ENCODE assay signal across 6 mouse cellular contexts in genomic region chr13:74597022-74597421, GRCm38 (mm10). TPM values are rescaled to one million over a fixed set of nuclear protein-coding genes. Genes with fewer than 3 reads are reported as not detected.
DNase-seq lines count a peak whose midpoint lies in the region; ATAC-seq and TF ChIP-seq lines count a peak whose summit lies in the region.
"Not testable (repeated sequence)": the region's sequence is repeated elsewhere in the genome, so short reads cannot be mapped to it uniquely, and the experiment has no call there.

No protein-coding gene starts in this region.

- not testable (repeated sequence) for H3K9me3 ChIP-seq in MEL (replicated peaks; ENCODE audit: insufficient read depth, low read length)

- DNase-seq in 416B (ENCODE audit: low read depth) (peak; percentile 44), MEL (ENCODE audit: low read depth, low spot score) (peak; percentile 75)

- TF ChIP-seq RAD21 in MEL (IDR thresholded peaks at IDR 0.05; ENCODE audit: low read depth, low read length): not testable (repeated sequence)

- H3K36me3 ChIP-seq in MEL (ENCODE audit: control insufficient read depth in 1 of 2, insufficient read depth in 2 of 2, low read length in 2 of 2): not testable (repeated sequence)

- TF ChIP-seq POLR2A in MEL (IDR thresholded peaks at IDR 0.05; ENCODE audit: control insufficient read depth in 1 of 2, insufficient read depth in 1 of 2, low read depth in 1 of 2, low read length in 2 of 2, poor library complexity in 1 of 2): not testable (repeated sequence)

- H3K4me1 ChIP-seq in MEL (ENCODE audit: control insufficient read depth in 1 of 2, insufficient read depth in 2 of 2, low read length in 2 of 2): not testable (repeated sequence)

- H3K27me3 ChIP-seq in MEL (ENCODE audit: control insufficient read depth in 1 of 2, insufficient read depth in 2 of 2, low read length in 2 of 2): not testable (repeated sequence)

- not testable (repeated sequence) for H3K4me3 ChIP-seq in MEL (ENCODE audit: control insufficient read depth in 1 of 2, insufficient read depth in 1 of 2, low read depth in 2 of 2, low read length in 2 of 2)

- not testable (repeated sequence) for TF ChIP-seq CTCF in MEL (IDR thresholded peaks at IDR 0.05 in 2 of 3, conservative IDR thresholded peaks at IDR 0.05 in 1 of 3; ENCODE audit: control insufficient read depth in 1 of 3, insufficient read depth in 1 of 3, low read depth in 2 of 3, low read length in 3 of 3, poor library complexity in 1 of 3, severe bottlenecking in 1 of 3)

- not testable (repeated sequence) for H3K27ac ChIP-seq in MEL (ENCODE audit: control insufficient read depth, low read depth, low read length)

- not testable (repeated sequence) for H3K79me2 ChIP-seq in MEL (ENCODE audit: control insufficient read depth, insufficient read depth, low read length, poor library complexity)

- TF ChIP-seq EP300 in MEL (IDR thresholded peaks at IDR 0.05; ENCODE audit: low read depth in 1 of 2, low read length in 2 of 2): peak in 1 of 2 experiments; percentile 61; a peak in 2 of 4 replicates

- peak; percentile 98 for ATAC-seq in common myeloid progenitor, adult 5-6 weeks (replicated peaks; ENCODE audit: low read depth, poor library complexity, severe bottlenecking)
- ATAC-seq in hematopoietic stem cell, adult 5-6 weeks (replicated peaks in 1 of 2; ENCODE audit: insufficient read depth in 1 of 2, low FRiP score in 2 of 2, low TSS enrichment in 1 of 2, low read depth in 1 of 2, poor library complexity in 2 of 2, severe bottlenecking in 2 of 2): peak; percentile 93 to 94
- peak; percentile 98 for ATAC-seq in megakaryocyte progenitor cell, adult 5-6 weeks (replicated peaks; ENCODE audit: poor library complexity)
- ATAC-seq in neutrophil, adult 5-6 weeks (ENCODE audit: extremely low read depth, insufficient number of reproducible peaks, low FRiP score, poor library complexity, severe bottlenecking): 0 out of 2 replicates have a peak, but pooled peaks have one; percentile 6

- H3K9ac ChIP-seq in MEL (ENCODE audit: control insufficient read depth, low read depth, low read length, poor library complexity, severe bottlenecking): not testable (repeated sequence)

RNA-seq across cellular contexts. Expression of gene Erap1, which starts 42.3 kb away (rescaled TPM):
- total RNA-seq in MEL (2012; rRNA removed): 6.6 and 11.4 TPM in 2 replicates
- 10 to 100 TPM in 1 of 2 experiments, 1 to 10 TPM in 1; 9.7 to 48.3 TPM for polyA plus RNA-seq in MEL (2012; ENCODE audit: insufficient read depth in 1 of 2, insufficient read length in 2 of 2, low read depth in 1 of 2, low replicate concordance in 2 of 2, missing spikeins in 1 of 2)
- 126 and 145 TPM in 2 replicates for total RNA-seq in common myeloid progenitor, adult 5-6 weeks (2017)
- total RNA-seq in hematopoietic stem cell, adult 5-6 weeks (2017): 177 and 200 TPM in 2 replicates
- 137 and 142 TPM in 2 replicates for total RNA-seq in megakaryocyte progenitor cell, adult 5-6 weeks (2015)
- total RNA-seq in megakaryocyte progenitor cell, adult 5-6 weeks (2017): 139 and 142 TPM in 2 replicates
- 58.9 and 62.6 TPM in 2 replicates for total RNA-seq in neutrophil, adult 5-6 weeks (2017)

Comparison
In these comparisons a context has a peak if more than half of its experiments do, and no peak if none do; other contexts are left out.
1. ATAC-seq: peak in every context shown above with its lines; median percentile 98 in common myeloid progenitor, adult 5-6 weeks; 98 in megakaryocyte progenitor cell, adult 5-6 weeks; 94 in hematopoietic stem cell, adult 5-6 weeks; 6 in neutrophil, adult 5-6 weeks.